Mouse (Mus musculus) heart, embryonic 10.5 days (tissue): ENCODE results near the gene Dlgap4. TPM values are rescaled to one million over a fixed set of nuclear protein-coding genes. Genes with fewer than 3 reads are reported as not detected.

ENCODE experiments used
- DNase-seq: peaks from one replicate; pipeline ENCODE4 v3.0.0-alpha.2; 2017; ENCODE audit warnings: low spot score
- H3K27ac ChIP-seq: fragments of 300-500 bp; sonication (generic); 2 replicates; pipeline ENCODE4 v1.5.1; 2016; ENCODE audit warnings: mild to moderate bottlenecking
- H3K27me3 ChIP-seq: fragments of 300-500 bp; sonication (generic); 2 replicates; pipeline ENCODE4 v1.6.1; 2016; ENCODE audit warnings: mild to moderate bottlenecking; ENCODE audit not compliant: poor library complexity, insufficient read depth, severe bottlenecking
- H3K36me3 ChIP-seq: fragments of 300-500 bp; sonication (generic); 2 replicates; pipeline ENCODE4 v1.6.1; 2016; ENCODE audit warnings: mild to moderate bottlenecking, moderate library complexity
- H3K4me1 ChIP-seq: fragments of 300-500 bp; sonication (generic); 2 replicates; pipeline ENCODE4 v1.6.1; 2016; ENCODE audit warnings: mild to moderate bottlenecking
- H3K4me3 ChIP-seq: fragments of 300-500 bp; sonication (generic); 2 replicates; pipeline ENCODE4 v1.5.1; 2016; ENCODE audit warnings: mild to moderate bottlenecking, moderate library complexity
- H3K9me3 ChIP-seq: fragments of 300-500 bp; sonication (generic); 2 replicates; pipeline ENCODE4 v1.6.1; 2016; ENCODE audit warnings: mild to moderate bottlenecking, moderate library complexity
- WGBS: fragments of 180-500 bp; shearing (Covaris S2); methylation state at CpG from one replicate; pipeline ENCODE4 v1.1.7; 2016; 5-methylcytosine and 5-hydroxymethylcytosine counted together
- polyA plus RNA-seq: library from polyadenylated mRNA; unstranded; fragments of >200 nt; fragmentation: Nextera tagmentation; extraction: Ambion mirVana; gene quantifications from 2 replicates; pipeline ENCODE4 v1.2.1, GENCODE M21; 2016

Gene Dlgap4
- polyA plus RNA-seq, 1 experiment from 2014 or later = 95.7 TPM

GRCm38 (mm10) chr2:156737976-156738375 is 124.5 kb downstream of the Dlgap4 start:
- Histone ChIP-seq H3K4me3 (no peak overlapping the region), H3K27ac (peak overlapping the region; percentile 72; the same call in 1 of the 2 replicates), H3K36me3 (no peaks in the 10 kb centered on the region), H3K27me3 (no peaks in the 10 kb centered on the region), H3K9me3 (no peaks in the 10 kb centered on the region), H3K4me1 (peaks cover 88% of the 10 kb centered on the region)
- WGBS = 51% methylated on average over 7 of the region's 7 CpGs
- DNase-seq = no peak

GRCm38 (mm10) chr2:156741265-156741664 is 127.8 kb downstream of the Dlgap4 start:
- H3K9me3 ChIP-seq = no peaks in the 10 kb centered on the region
- H3K36me3 ChIP-seq = peaks cover 21% of the 10 kb centered on the region
- WGBS = 75% methylated on average over 9 of the region's 9 CpGs
- peak overlapping the region; percentile 6; the same call in 1 of the 2 replicates for H3K27ac ChIP-seq
- H3K4me1 ChIP-seq = peaks cover 69% of the 10 kb centered on the region
- H3K4me3 ChIP-seq = no peak overlapping the region
- H3K27me3 ChIP-seq = no peaks in the 10 kb centered on the region
- no peak for DNase-seq

- H3K36me3 ChIP-seq = peaks cover 29% of the 10 kb centered on the region
- 58% methylated on average over 4 of the region's 4 CpGs for WGBS
- H3K27ac ChIP-seq = peak overlapping the region; percentile 72
- no peak overlapping the region for H3K4me3 ChIP-seq
- H3K4me1 ChIP-seq = peaks cover 62% of the 10 kb centered on the region
- no peaks in the 10 kb centered on the region for H3K9me3 ChIP-seq
- no peaks in the 10 kb centered on the region for H3K27me3 ChIP-seq
- no peak for DNase-seq
Measured at GRCm38 (mm10) chr2:156741998-156742397, 128.5 kb downstream of the Dlgap4 start.

- WGBS = 61% methylated on average over 3 of the region's 3 CpGs
- DNase-seq = no peak
- no peak overlapping the region for H3K27ac ChIP-seq
- no peaks in the 10 kb centered on the region for H3K27me3 ChIP-seq
- no peaks in the 10 kb centered on the region for H3K9me3 ChIP-seq
- no peak overlapping the region for H3K4me3 ChIP-seq
- peaks cover 41% of the 10 kb centered on the region for H3K36me3 ChIP-seq
- peaks cover 56% of the 10 kb centered on the region for H3K4me1 ChIP-seq
Measured at GRCm38 (mm10) chr2:156743248-156743647, 129.7 kb downstream of the Dlgap4 start.

GRCm38 (mm10) chr2:156744414-156744813 is 130.9 kb downstream of the Dlgap4 start:
- Histone ChIP-seq H3K27ac (no peak overlapping the region), H3K36me3 (peaks cover 53% of the 10 kb centered on the region), H3K4me1 (peaks cover 58% of the 10 kb centered on the region), H3K9me3 (no peaks in the 10 kb centered on the region), H3K4me3 (no peak overlapping the region), H3K27me3 (no peaks in the 10 kb centered on the region)
- no peak for DNase-seq
- 87% methylated on average over 5 of the region's 5 CpGs for WGBS

GRCm38 (mm10) chr2:156747315-156747714 is 133.8 kb downstream of the Dlgap4 start:
- H3K27ac ChIP-seq = no peak overlapping the region
- no peaks in the 10 kb centered on the region for H3K27me3 ChIP-seq
- H3K36me3 ChIP-seq = peaks cover 79% of the 10 kb centered on the region
- H3K9me3 ChIP-seq = no peaks in the 10 kb centered on the region
- H3K4me3 ChIP-seq = no peak overlapping the region
- H3K4me1 ChIP-seq = peaks cover 34% of the 10 kb centered on the region
- WGBS = 89% methylated on average over 3 of the region's 3 CpGs
- no peak for DNase-seq

GRCm38 (mm10) chr2:156749687-156750086 is 136.2 kb downstream of the Dlgap4 start:
- H3K9me3 ChIP-seq = no peaks in the 10 kb centered on the region
- 79% methylated on average over 8 of the region's 8 CpGs for WGBS
- no peaks in the 10 kb centered on the region for H3K27me3 ChIP-seq
- peaks cover 24% of the 10 kb centered on the region for H3K4me1 ChIP-seq
- H3K27ac ChIP-seq = peak overlapping the region; percentile 30; the same call in 1 of the 2 replicates
- DNase-seq = peak; percentile 86
- H3K36me3 ChIP-seq = peaks cover 93% of the 10 kb centered on the region
- H3K4me3 ChIP-seq = no peak overlapping the region

- no peak for DNase-seq
- H3K36me3 ChIP-seq = peaks cover 92% of the 10 kb centered on the region
- 96% methylated on average over 9 of the region's 9 CpGs for WGBS
Measured at GRCm38 (mm10) chr2:156756937-156757336, 143.4 kb downstream of the Dlgap4 start.

GRCm38 (mm10) chr2:156760843-156761505 is 147.5 kb downstream of the Dlgap4 start:
- H3K27ac ChIP-seq = no peak overlapping the region
- H3K9me3 ChIP-seq = no peaks in the 10 kb centered on the region
- no peak for DNase-seq
- H3K4me1 ChIP-seq = peaks cover 23% of the 10 kb centered on the region
- H3K4me3 ChIP-seq = no peak overlapping the region
- 84% methylated on average over 5 of the region's 5 CpGs for WGBS
- peaks cover 84% of the 10 kb centered on the region for H3K36me3 ChIP-seq
- H3K27me3 ChIP-seq = no peaks in the 10 kb centered on the region

More at GRCm38 (mm10) chr2:156756937-156757336, 143.4 kb downstream of the Dlgap4 start:
- H3K4me1 ChIP-seq = 0 out of 2 replicates have a peak, but pooled peaks cover 13% of the 10 kb centered on the region
- no peaks in the 10 kb centered on the region for H3K27me3 ChIP-seq
- no peaks in the 10 kb centered on the region for H3K9me3 ChIP-seq
- H3K4me3 ChIP-seq = no peak overlapping the region
- H3K27ac ChIP-seq = no peak overlapping the region

GRCm38 (mm10) chr2:156761521-156762278 is 148.2 kb downstream of the Dlgap4 start:
- Histone ChIP-seq H3K27ac (no peak overlapping the region), H3K4me1 (peaks cover 31% of the 10 kb centered on the region), H3K27me3 (no peaks in the 10 kb centered on the region), H3K9me3 (no peaks in the 10 kb centered on the region), H3K4me3 (no peak overlapping the region), H3K36me3 (peaks cover 77% of the 10 kb centered on the region)
- WGBS = 93% methylated on average over 17 of the region's 17 CpGs
- no peak for DNase-seq

- H3K4me3 ChIP-seq = no peak overlapping the region
- H3K9me3 ChIP-seq = no peaks in the 10 kb centered on the region
- H3K4me1 ChIP-seq = peaks cover 31% of the 10 kb centered on the region
- peaks cover 69% of the 10 kb centered on the region for H3K36me3 ChIP-seq
- no peak overlapping the region for H3K27ac ChIP-seq
- WGBS = 91% methylated on average over 21 of the region's 21 CpGs
- DNase-seq = no peak
- no peaks in the 10 kb centered on the region for H3K27me3 ChIP-seq
Measured at GRCm38 (mm10) chr2:156762499-156762898, 149.0 kb downstream of the Dlgap4 start.

GRCm38 (mm10) chr2:156763101-156763500 is 149.6 kb downstream of the Dlgap4 start:
- Histone ChIP-seq H3K27ac (no peak overlapping the region), H3K36me3 (peaks cover 63% of the 10 kb centered on the region), H3K4me1 (peaks cover 31% of the 10 kb centered on the region), H3K4me3 (no peak overlapping the region), H3K9me3 (no peaks in the 10 kb centered on the region), H3K27me3 (no peaks in the 10 kb centered on the region)
- DNase-seq = no peak
- 92% methylated on average over 11 of the region's 11 CpGs for WGBS

GRCm38 (mm10) chr2:156764022-156764421 is 150.5 kb downstream of the Dlgap4 start:
- Histone ChIP-seq H3K27me3 (no peaks in the 10 kb centered on the region), H3K36me3 (peaks cover 54% of the 10 kb centered on the region), H3K27ac (peak overlapping the region; percentile 48; the same call in 1 of the 2 replicates), H3K9me3 (no peaks in the 10 kb centered on the region), H3K4me3 (no peak overlapping the region), H3K4me1 (peaks cover 31% of the 10 kb centered on the region)
- 95% methylated on average over 10 of the region's 10 CpGs for WGBS
- DNase-seq = no peak
